Mouse (Mus musculus): ENCODE data around the gene Vmn2r23. TPM values are rescaled to one million over a fixed set of nuclear protein-coding genes. Genes with fewer than 3 reads are reported as not detected.

Gene Vmn2r23
- polyA plus RNA-seq (2014; fragmentation: Illumina TruSeq; extraction: RNeasy Lipid Tissue Mini Kit (QIAGEN cat#74804); ENCODE audit: low read depth, low replicate concordance) = not detected

DNA sequence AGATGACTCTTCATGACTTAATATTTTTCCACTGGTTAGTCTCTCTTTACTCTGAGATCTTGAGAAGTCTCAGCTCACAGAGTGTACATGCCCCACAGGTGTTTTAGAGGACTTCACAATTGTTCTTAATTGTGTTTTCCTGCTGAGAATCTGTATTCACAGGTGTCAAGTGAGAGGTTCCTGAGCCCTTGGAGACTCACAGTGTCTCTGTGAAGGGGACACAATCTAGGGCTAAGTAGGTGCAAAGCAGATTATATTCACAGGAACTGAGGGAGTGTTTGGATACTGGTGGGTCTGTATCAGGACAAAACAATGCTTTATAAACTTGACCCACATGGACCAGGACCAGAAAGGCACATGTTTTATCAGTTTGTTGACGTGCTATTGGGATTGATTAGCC is at the start of gene Vmn2r23:
Gene Vmn2r23 (plus strand): TSS at position 301 of the 400 bp plus-strand sequence.

DNA sequence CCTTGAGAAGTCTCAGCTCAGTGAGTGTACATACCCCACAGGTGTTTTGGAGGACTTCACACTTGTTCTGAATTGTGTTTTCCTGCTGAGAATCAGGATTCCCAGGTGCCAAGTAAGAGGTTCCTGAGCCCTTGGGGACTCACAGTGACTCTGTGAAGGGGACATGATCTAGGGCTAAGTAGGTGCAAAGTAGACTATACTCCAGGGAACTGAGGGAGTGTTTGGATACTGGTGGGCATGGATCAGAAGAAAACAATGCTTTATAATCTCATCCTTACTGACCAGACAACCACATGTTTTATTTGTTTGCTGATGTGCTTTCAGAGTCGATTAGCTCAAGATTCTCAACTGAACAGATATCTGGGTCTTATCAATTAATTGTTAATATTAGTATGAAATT is 76.1 kb downstream of the Vmn2r23 start, which contains the start of gene Vmn2r24:
Gene Vmn2r24 (plus strand): TSS at position 301 of the 400 bp plus-strand sequence.

Other genes with a start within 250 kb of the Vmn2r23 start
- not detected for gene Vmn2r21, start 169.3 kb upstream of the Vmn2r23 start, polyA plus RNA-seq (2014; fragmentation: Illumina TruSeq; extraction: RNeasy Lipid Tissue Mini Kit (QIAGEN cat#74804); ENCODE audit: low read depth, low replicate concordance)
- gene Vmn2r22, start 51.9 kb upstream of the Vmn2r23 start, polyA plus RNA-seq (2014; fragmentation: Illumina TruSeq; extraction: RNeasy Lipid Tissue Mini Kit (QIAGEN cat#74804); ENCODE audit: low read depth, low replicate concordance) = not detected
- not detected for gene Vmn2r24, start 76.2 kb downstream of the Vmn2r23 start, polyA plus RNA-seq (2014; fragmentation: Illumina TruSeq; extraction: RNeasy Lipid Tissue Mini Kit (QIAGEN cat#74804); ENCODE audit: low read depth, low replicate concordance)
- gene Vmn2r25, start 150.8 kb downstream of the Vmn2r23 start, polyA plus RNA-seq (2014; fragmentation: Illumina TruSeq; extraction: RNeasy Lipid Tissue Mini Kit (QIAGEN cat#74804); ENCODE audit: low read depth, low replicate concordance) = not detected